ENCODE assay signal across 8 mouse cellular contexts in genomic region chr11:48859014-48859413, GRCm38 (mm10). TPM values are rescaled to one million over a fixed set of nuclear protein-coding genes. Genes with fewer than 3 reads are reported as not detected.
DNase-seq lines count a peak whose midpoint lies in the region; ATAC-seq and TF ChIP-seq lines count a peak whose summit lies in the region.

No protein-coding gene starts in this region.

- 0% methylated on average over 6 of the region's 6 CpGs for WGBS in heart, embryonic 16.5 days
- under 1% methylated on average over 6 of the region's 6 CpGs for WGBS in stomach, embryonic 15.5 days

- peaks cover 0 to 9% of the 10 kb centered on the region in 2 experiments for H3K36me3 ChIP-seq in CH12.LX (replicated peaks in 1 of 2; ENCODE audit: control insufficient read depth in 1 of 2, insufficient read depth in 1 of 2, low read length in 1 of 2)
- no peaks in the 10 kb centered on the region for H3K36me3 ChIP-seq in heart, embryonic 16.5 days (ENCODE audit: control insufficient read depth, insufficient read depth)
- peaks cover 9% of the 10 kb centered on the region for H3K36me3 ChIP-seq in megakaryocyte, embryonic 14.5 days (replicated peaks; ENCODE audit: low read length)
- no peaks in the 10 kb centered on the region for H3K36me3 ChIP-seq in stomach, embryonic 15.5 days

- TF ChIP-seq RAD21 in CH12.LX (IDR thresholded peaks at IDR 0.05; ENCODE audit: low read depth, low read length): peak; percentile 100

- TF ChIP-seq EP300 in CH12.LX (IDR thresholded peaks at IDR 0.05; ENCODE audit: low read length): no peak

- peaks cover 2% of the 10 kb centered on the region for H3K27me3 ChIP-seq in CH12.LX (replicated peaks)
- no peaks in the 10 kb centered on the region for H3K27me3 ChIP-seq in heart, embryonic 16.5 days (ENCODE audit: control insufficient read depth, insufficient read depth, low read length)
- H3K27me3 ChIP-seq in megakaryocyte, embryonic 14.5 days (replicated peaks): no peaks in the 10 kb centered on the region
- H3K27me3 ChIP-seq in stomach, embryonic 15.5 days (replicated peaks): no peaks in the 10 kb centered on the region

- H3K4me2 ChIP-seq in CH12.LX (ENCODE audit: insufficient read depth, low read depth, poor library complexity, severe bottlenecking): peak overlapping the region; percentile 76
- peak overlapping the region; percentile 91 for H3K4me2 ChIP-seq in heart, embryonic 16.5 days (ENCODE audit: low read depth, low read length)
- peak overlapping the region; percentile 67 for H3K4me2 ChIP-seq in stomach, embryonic 15.5 days

- H3K9ac ChIP-seq in CH12.LX (ENCODE audit: insufficient read depth, low read depth): peak overlapping the region; percentile 59
- H3K9ac ChIP-seq in heart, embryonic 16.5 days (ENCODE audit: low read length): no peak overlapping the region
- H3K9ac ChIP-seq in stomach, embryonic 15.5 days: no peak overlapping the region

- peak; percentile 66 for DNase-seq in adrenal gland, postnatal 10 days
- no peak for DNase-seq in adrenal gland, adult 18-20 months (ENCODE audit: low spot score in 2 of 2)
- peak; percentile 89 for DNase-seq in CH12.LX (ENCODE audit: extremely low read depth)
- peak; percentile 91 for DNase-seq in embryo, embryonic 10.5 days (ENCODE audit: low spot score)
- DNase-seq in left cerebral cortex, adult 2 months (ENCODE audit: extremely low spot score in 1 of 2, low spot score in 2 of 2): no peak

- H3K9me3 ChIP-seq in CH12.LX (replicated peaks; ENCODE audit: low read length): peaks cover 3% of the 10 kb centered on the region
- H3K9me3 ChIP-seq in heart, embryonic 16.5 days (replicated peaks; ENCODE audit: control insufficient read depth, low read length): no peaks in the 10 kb centered on the region
- H3K9me3 ChIP-seq in megakaryocyte, embryonic 14.5 days: no peaks in the 10 kb centered on the region
- no peaks in the 10 kb centered on the region for H3K9me3 ChIP-seq in stomach, embryonic 15.5 days

- ATAC-seq in heart, embryonic 16.5 days (replicated peaks; ENCODE audit: extremely low read depth, insufficient read depth, low FRiP score): no peak
- no peak for ATAC-seq in stomach, embryonic 15.5 days (ENCODE audit: insufficient read depth, low FRiP score, low read depth)

- intact Hi-C loops in left cerebral cortex, adult 2 months (cut with DNase I): loop anchor here (1.0 to 5.0 kb wide), 2 partner anchors 69 to 388 kb away; no protein-coding TSS in a partner anchor

- H3K4me3 ChIP-seq in CH12.LX (replicated peaks in 1 of 3; ENCODE audit: low read depth in 2 of 3, low read length in 2 of 3, poor library complexity in 1 of 3): peak overlapping the region; percentile 58 to 66 (median 66)
- 0 out of 2 replicates have a peak overlapping the region, but pooled peaks have one; percentile 80 for H3K4me3 ChIP-seq in heart, embryonic 16.5 days (ENCODE audit: low read length)
- peak overlapping the region; percentile 51 for H3K4me3 ChIP-seq in left cerebral cortex, adult 2 months
- peak overlapping the region; percentile 95 for H3K4me3 ChIP-seq in megakaryocyte, embryonic 14.5 days (replicated peaks)
- H3K4me3 ChIP-seq in stomach, embryonic 15.5 days (replicated peaks): peak overlapping the region; percentile 66; the same call in 1 of the 2 replicates

- in situ Hi-C loops in CH12.LX (cut with MboI; ENCODE audit: low pct_ligation_motif_present, low pct_unique_long_range_greater_than_20kb, low sequenced_read_pairs): loop anchor here (5.0 to 25.0 kb wide), 3 partner anchors 72 to 553 kb away; partner anchors contain the start of gene Olfr1389

- no peak overlapping the region for H3K27ac ChIP-seq in CH12.LX (ENCODE audit: insufficient read depth, low read depth)
- no peak overlapping the region for H3K27ac ChIP-seq in heart, embryonic 16.5 days (ENCODE audit: low read length)
- no peak overlapping the region; the same call in 1 of the 2 replicates for H3K27ac ChIP-seq in left cerebral cortex, adult 2 months
- H3K27ac ChIP-seq in stomach, embryonic 15.5 days: no peak overlapping the region

- dilution Hi-C loops in CH12.LX (cut with MboI; ENCODE audit: extremely low pct_ligation_motif_present, extremely low pct_unique_long_range_greater_than_20kb, low sequenced_read_pairs): no loop called here

- peak; percentile 69 to 99 for TF ChIP-seq CTCF in CH12.LX (conservative IDR thresholded peaks at IDR 0.05 in 1 of 2, IDR thresholded peaks at IDR 0.05 in 1 of 2; ENCODE audit: low read depth in 2 of 2, low read length in 2 of 2)
- TF ChIP-seq CTCF in left cerebral cortex, adult 2 months (IDR thresholded peaks at IDR 0.05): peak; percentile 86

- peaks cover 0 to 22% of the 10 kb centered on the region in 2 experiments; a peak in 2 of 4 replicates for H3K4me1 ChIP-seq in CH12.LX (ENCODE audit: control insufficient read depth in 1 of 2, insufficient read depth in 2 of 2)
- H3K4me1 ChIP-seq in heart, embryonic 16.5 days (ENCODE audit: control insufficient read depth, insufficient read depth, low read length): peaks cover 19% of the 10 kb centered on the region
- peaks cover 39% of the 10 kb centered on the region for H3K4me1 ChIP-seq in megakaryocyte, embryonic 14.5 days
- peaks cover 18% of the 10 kb centered on the region for H3K4me1 ChIP-seq in stomach, embryonic 15.5 days

- TF ChIP-seq POLR2A in CH12.LX (IDR thresholded peaks at IDR 0.05; ENCODE audit: low read depth, low read length): no peak

- H3K79me2 ChIP-seq in CH12.LX (replicated peaks; ENCODE audit: control insufficient read depth, extremely low read depth, insufficient read depth, poor library complexity, severe bottlenecking): no peaks in the 10 kb centered on the region

TF ChIP-seq in CH12.LX, 34 proteins besides CTCF, POLR2A, EP300 and RAD21 (continues in another document):
- TF ChIP-seq ZKSCAN1 (IDR thresholded peaks at IDR 0.05; ENCODE audit: borderline replicate concordance, low read depth, low read length): no peak
- TF ChIP-seq SIN3A (IDR thresholded peaks at IDR 0.05; ENCODE audit: low read length): peak; percentile 83; the same call in 1 of the 2 replicates
- no peak for TF ChIP-seq CHD1 (IDR thresholded peaks at IDR 0.05; ENCODE audit: low read depth, low read length)
- peak; percentile 15; the same call in 1 of the 2 replicates for TF ChIP-seq TCF12 (IDR thresholded peaks at IDR 0.05; ENCODE audit: low read depth, low read length)

RNA-seq across cellular contexts. Expression of gene Irgm1, which starts 12.5 kb away (rescaled TPM):
- 10 to 100 TPM; 13.2 to 17.8 TPM for total RNA-seq in adrenal gland, postnatal 10 days (2021)
- total RNA-seq in adrenal gland, adult 18-20 months (2021): 10 to 100 TPM; 16.6 to 27.6 TPM
- total RNA-seq in CH12.LX (2012; rRNA removed) (25.7 and 35.0 TPM in 2 replicates), CH12.LX (2014; rRNA removed) (58.1 and 63.8 TPM in 2 replicates)
- polyA plus RNA-seq in CH12.LX (2012; ENCODE audit: insufficient read length, low read depth): 49.0 and 52.2 TPM in 2 replicates
- polyA plus RNA-seq in heart, embryonic 16.5 days (2015; fragmentation: Nextera tagmentation; extraction: Ambion mirVana): 11.6 and 14.5 TPM in 2 replicates
- total RNA-seq in left cerebral cortex, adult 2 months (2021): 1 to 10 TPM; 5.5 to 5.6 TPM
- polyA plus RNA-seq in megakaryocyte, embryonic 14.5 days (2012; ENCODE audit: insufficient read depth, low replicate concordance): 5.0 TPM in 1 of 2 replicates, not detected in the other
- 12.8 and 14.3 TPM in 2 replicates for polyA plus RNA-seq in stomach, embryonic 15.5 days (2015; fragmentation: Nextera tagmentation; extraction: Ambion mirVana)

RNA-seq across cellular contexts. Expression of gene Gm12184, which starts 32.6 kb away (rescaled TPM):
- 1 to 10 TPM; 2.5 to 4.9 TPM for total RNA-seq in adrenal gland, postnatal 10 days (2021)
- total RNA-seq in adrenal gland, adult 18-20 months (2021): 1 to 10 TPM in 1 of 2 experiments, under 1 TPM in 1; 0.76 to 3.1 TPM
- 6.8 and 7.1 TPM in 2 replicates for total RNA-seq in CH12.LX (2012; rRNA removed)
- 51.6 and 61.0 TPM in 2 replicates for total RNA-seq in CH12.LX (2014; rRNA removed)
- polyA plus RNA-seq in CH12.LX (2012; ENCODE audit: insufficient read length, low read depth): 5.6 and 17.1 TPM in 2 replicates
- 0.55 and 0.66 TPM in 2 replicates for polyA plus RNA-seq in heart, embryonic 16.5 days (2015; fragmentation: Nextera tagmentation; extraction: Ambion mirVana)
- 1 to 10 TPM; 1.1 to 2.6 TPM for total RNA-seq in left cerebral cortex, adult 2 months (2021)
- polyA plus RNA-seq in megakaryocyte, embryonic 14.5 days (2012; ENCODE audit: insufficient read depth, low replicate concordance): 18.6 and 145 TPM in 2 replicates
- polyA plus RNA-seq in stomach, embryonic 15.5 days (2015; fragmentation: Nextera tagmentation; extraction: Ambion mirVana): 10.3 and 16.4 TPM in 2 replicates

RNA-seq across cellular contexts. Expression of gene Trim7, which starts 33.1 kb away (rescaled TPM):
- 10 to 100 TPM in 1 of 2 experiments, 1 to 10 TPM in 1; 5.3 to 12.0 TPM for total RNA-seq in adrenal gland, postnatal 10 days (2021)
- total RNA-seq in adrenal gland, adult 18-20 months (2021): 1 to 10 TPM; 3.6 to 9.8 TPM
- total RNA-seq in CH12.LX (2012; rRNA removed) (20.8 and 34.6 TPM in 2 replicates), CH12.LX (2014; rRNA removed) (9.2 and 9.5 TPM in 2 replicates)
- polyA plus RNA-seq in CH12.LX (2012; ENCODE audit: insufficient read length, low read depth): 11.6 and 15.1 TPM in 2 replicates
- polyA plus RNA-seq in heart, embryonic 16.5 days (2015; fragmentation: Nextera tagmentation; extraction: Ambion mirVana): 0.89 and 0.98 TPM in 2 replicates
- 1 to 10 TPM; 2.4 to 3.3 TPM for total RNA-seq in left cerebral cortex, adult 2 months (2021)
- 1.6 and 5.7 TPM in 2 replicates for polyA plus RNA-seq in megakaryocyte, embryonic 14.5 days (2012; ENCODE audit: insufficient read depth, low replicate concordance)
- 2.3 and 2.5 TPM in 2 replicates for polyA plus RNA-seq in stomach, embryonic 15.5 days (2015; fragmentation: Nextera tagmentation; extraction: Ambion mirVana)

RNA-seq across cellular contexts. Expression of gene Trim41, which starts 41.9 kb away (rescaled TPM):
- 10 to 100 TPM; 42.3 to 42.7 TPM for total RNA-seq in adrenal gland, postnatal 10 days (2021)
- 10 to 100 TPM; 45.9 to 48.9 TPM for total RNA-seq in adrenal gland, adult 18-20 months (2021)
- total RNA-seq in CH12.LX (2012; rRNA removed) (30.2 and 36.0 TPM in 2 replicates), CH12.LX (2014; rRNA removed) (18.8 and 20.9 TPM in 2 replicates)
- polyA plus RNA-seq in CH12.LX (2012; ENCODE audit: insufficient read length, low read depth): 51.6 and 63.7 TPM in 2 replicates
- 4.2 and 4.3 TPM in 2 replicates for polyA plus RNA-seq in heart, embryonic 16.5 days (2015; fragmentation: Nextera tagmentation; extraction: Ambion mirVana)
- 10 to 100 TPM; 61.7 to 67.7 TPM for total RNA-seq in left cerebral cortex, adult 2 months (2021)
- polyA plus RNA-seq in megakaryocyte, embryonic 14.5 days (2012; ENCODE audit: insufficient read depth, low replicate concordance): 18.6 and 56.2 TPM in 2 replicates
- 5.0 and 6.7 TPM in 2 replicates for polyA plus RNA-seq in stomach, embryonic 15.5 days (2015; fragmentation: Nextera tagmentation; extraction: Ambion mirVana)

RNA-seq across cellular contexts. Expression of gene Gm5431, which starts 43.0 kb away (rescaled TPM):
- total RNA-seq in adrenal gland, postnatal 10 days (2021): 1 to 10 TPM; 1.6 to 2.0 TPM
- 1 to 10 TPM; 1.9 to 4.4 TPM for total RNA-seq in adrenal gland, adult 18-20 months (2021)
- 0.89 and 0.97 TPM in 2 replicates for total RNA-seq in CH12.LX (2012; rRNA removed)
- total RNA-seq in CH12.LX (2014; rRNA removed): 1.7 and 2.0 TPM in 2 replicates
- 3.1 and 4.9 TPM in 2 replicates for polyA plus RNA-seq in CH12.LX (2012; ENCODE audit: insufficient read length, low read depth)
- 0.15 and 0.28 TPM in 2 replicates for polyA plus RNA-seq in heart, embryonic 16.5 days (2015; fragmentation: Nextera tagmentation; extraction: Ambion mirVana)
- total RNA-seq in left cerebral cortex, adult 2 months (2021): under 1 TPM; 0.18 to 0.33 TPM
- polyA plus RNA-seq in megakaryocyte, embryonic 14.5 days (2012; ENCODE audit: insufficient read depth, low replicate concordance): 0.45 TPM in 1 of 2 replicates, not detected in the other
- polyA plus RNA-seq in stomach, embryonic 15.5 days (2015; fragmentation: Nextera tagmentation; extraction: Ambion mirVana): 0.24 and 0.37 TPM in 2 replicates

Comparison
In these comparisons a context has a peak if more than half of its experiments do, and no peak if none do; other contexts are left out.
1. DNase-seq: peak in adrenal gland, postnatal 10 days (single experiment), CH12.LX (single experiment) and embryo, embryonic 10.5 days (single experiment); none in adrenal gland, adult 18-20 months (0 of 2) and left cerebral cortex, adult 2 months (0 of 2).
2. Peak in every context shown above with its lines, with median percentiles within 50 percentile points of each other: H3K4me2 ChIP-seq and H3K4me3 ChIP-seq.